Mouse (Mus musculus): ENCODE measurements around the gene Siae.
A peak's percentile ranks its signal among the peaks of the same experiment; 100 is the strongest.

The Siae gene

DNA sequence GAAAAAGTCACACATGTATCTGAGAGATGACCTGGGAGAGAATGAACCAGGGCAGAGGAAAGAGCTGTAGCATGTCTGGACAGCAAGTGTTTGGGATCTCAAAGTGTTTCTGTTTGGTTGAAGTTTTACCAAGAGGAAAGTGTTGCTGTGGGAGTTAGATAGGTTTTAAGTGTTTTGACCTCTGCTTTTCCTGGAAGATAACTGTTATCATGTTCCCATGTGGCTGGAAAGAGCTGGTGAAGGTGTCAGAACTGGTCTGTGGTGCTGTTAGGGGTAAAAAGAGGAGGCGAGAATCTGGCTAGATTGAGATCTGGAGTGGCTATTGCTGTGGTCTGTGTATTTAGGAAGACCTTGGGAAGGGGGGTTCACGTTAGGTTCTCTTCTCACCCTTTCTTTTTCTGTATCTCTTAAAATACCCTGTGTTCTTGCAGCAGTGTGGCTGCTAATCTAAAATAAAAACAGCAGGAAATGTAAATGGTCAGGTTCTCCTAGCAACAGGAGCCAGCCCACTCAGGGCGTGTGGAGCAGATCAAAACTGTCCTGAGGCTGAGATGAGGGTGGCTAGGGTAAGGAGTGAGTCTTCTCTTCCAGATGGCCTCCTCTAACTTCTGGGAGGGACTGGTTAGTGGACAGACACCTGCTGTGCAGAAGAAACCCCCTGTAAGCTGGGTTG, 16.8 kb downstream of the Siae start:
- DNase-seq (ENCODE audit: low spot score), result no peak

DNA sequence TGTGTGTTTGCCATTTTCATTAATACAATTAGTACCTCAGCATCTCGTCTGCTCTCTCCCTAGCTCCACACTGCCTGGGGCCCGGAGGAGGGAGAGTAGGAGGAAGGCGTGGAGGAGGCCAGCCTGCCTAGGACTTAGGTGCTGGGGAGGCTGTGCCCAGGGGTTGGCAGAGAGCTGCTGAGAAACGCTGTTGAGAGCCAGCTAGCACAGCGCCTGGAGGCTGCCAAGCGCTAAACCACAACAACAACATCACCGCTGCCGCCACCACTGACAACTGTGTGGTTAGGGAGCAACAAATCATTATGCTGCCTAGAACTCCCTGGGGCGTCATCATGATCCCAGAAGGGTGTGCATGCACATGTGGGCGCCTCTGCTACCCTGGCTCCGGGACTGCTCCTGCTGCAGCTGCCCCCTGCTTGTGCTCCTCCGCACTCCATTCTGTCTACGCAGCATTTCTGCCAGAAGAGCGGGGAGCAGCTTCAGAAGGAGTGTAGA, 21.0 kb downstream of the Siae start:
- DNase-seq (ENCODE audit: low spot score), result no peak

DNA sequence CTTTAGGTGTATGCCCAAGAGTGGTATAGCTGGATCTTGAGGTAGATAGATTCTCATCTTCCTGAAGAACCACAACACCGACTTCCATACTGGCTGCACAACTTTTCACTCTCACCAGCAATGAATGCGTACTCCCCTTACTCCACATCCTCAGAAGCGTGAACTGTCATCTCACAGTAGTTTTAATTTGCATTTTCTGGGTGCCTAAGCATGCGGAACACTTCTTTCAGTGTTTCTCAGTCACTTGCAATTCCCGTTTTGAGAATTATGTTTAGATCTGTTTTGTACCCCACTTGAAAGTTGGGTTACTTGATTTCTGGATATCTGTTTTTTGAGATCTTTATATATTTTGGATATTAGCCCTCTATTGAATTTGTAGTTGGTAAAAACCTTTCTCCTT, 28.1 kb downstream of the Siae start:
- DNase-seq (ENCODE audit: low spot score), result no peak

DNA sequence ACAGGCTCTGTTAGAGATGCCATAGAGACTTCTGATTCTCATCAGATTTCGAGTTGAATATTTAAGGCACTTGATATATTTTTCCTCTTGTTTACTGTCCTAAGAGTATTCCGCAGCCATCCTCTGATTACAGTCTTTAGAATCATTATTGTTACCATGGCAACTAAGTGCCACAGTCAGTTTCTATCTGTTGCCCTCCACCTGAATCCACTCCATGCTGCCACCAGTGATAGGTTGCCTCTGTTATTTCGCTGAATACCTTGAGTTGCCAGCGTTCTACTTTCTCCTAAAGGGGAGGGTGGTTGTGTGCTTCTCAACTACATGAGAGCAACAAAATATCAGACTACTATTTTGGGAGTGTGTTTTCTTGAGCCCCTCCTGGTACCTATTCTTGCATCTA, 31.2 kb downstream of the Siae start:
- DNase-seq (ENCODE audit: low spot score), result no peak

DNA sequence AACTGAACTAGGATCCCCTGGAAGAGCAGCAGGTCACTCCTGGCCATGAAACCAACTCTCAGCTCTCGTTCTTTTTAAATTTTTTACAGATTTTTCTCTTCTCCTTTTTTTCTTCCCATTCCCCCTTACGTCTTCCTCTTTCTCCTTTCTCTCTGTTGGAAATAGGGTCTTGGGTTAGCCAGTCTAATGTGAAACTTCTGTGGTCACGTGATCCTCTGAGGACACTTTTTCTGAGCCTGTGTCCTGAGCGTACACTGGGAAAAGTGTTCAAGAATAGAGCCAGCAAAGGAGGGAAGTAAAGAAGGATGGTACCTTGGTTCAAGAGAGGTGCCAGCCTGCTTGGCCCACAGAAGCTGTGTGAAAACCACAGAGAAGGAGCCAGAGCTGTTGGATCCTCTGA, 34.9 kb downstream of the Siae start:
- no peak for DNase-seq (ENCODE audit: low spot score)

DNA sequence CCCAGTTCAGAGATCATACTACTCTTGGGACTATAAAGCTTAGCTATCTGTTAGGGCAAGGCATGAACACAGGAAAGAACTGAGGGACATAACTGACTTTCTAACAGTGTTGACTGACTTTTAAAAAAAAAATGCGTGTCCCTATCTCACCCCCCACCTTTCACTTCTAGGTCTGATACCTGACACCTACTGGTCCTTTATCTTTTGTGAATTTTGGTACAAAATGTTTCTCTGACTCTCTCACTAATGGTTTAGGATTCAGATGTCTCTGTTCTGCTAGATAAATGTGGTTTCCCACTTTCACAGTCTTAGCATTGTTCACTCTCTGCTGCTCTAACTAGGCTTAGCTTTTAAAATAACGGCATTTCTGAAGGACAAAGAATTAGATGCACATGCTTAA, 36.5 kb downstream of the Siae start:
- DNase-seq (ENCODE audit: low spot score), result no peak

DNA sequence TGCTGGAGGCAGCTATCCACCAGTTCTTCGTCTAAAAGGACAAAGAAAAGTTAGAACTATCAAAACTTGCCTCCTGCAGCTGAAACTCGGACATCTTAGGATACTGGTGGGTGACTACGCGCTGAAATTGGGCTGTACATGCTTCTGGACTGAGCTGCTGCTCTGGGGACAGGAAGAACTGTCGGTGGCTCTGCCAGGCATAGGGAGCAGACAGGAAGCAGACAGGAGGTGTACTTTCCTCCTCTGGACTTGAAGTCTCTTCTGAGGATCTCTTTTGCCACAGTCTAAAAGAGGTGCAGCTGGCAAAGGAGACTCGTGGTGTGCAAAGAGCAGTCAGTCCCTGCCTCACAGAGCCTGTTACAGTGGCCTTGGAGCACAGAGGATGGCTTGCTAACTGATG, 37.1 kb downstream of the Siae start:
- no peak for DNase-seq (ENCODE audit: low spot score)

DNA sequence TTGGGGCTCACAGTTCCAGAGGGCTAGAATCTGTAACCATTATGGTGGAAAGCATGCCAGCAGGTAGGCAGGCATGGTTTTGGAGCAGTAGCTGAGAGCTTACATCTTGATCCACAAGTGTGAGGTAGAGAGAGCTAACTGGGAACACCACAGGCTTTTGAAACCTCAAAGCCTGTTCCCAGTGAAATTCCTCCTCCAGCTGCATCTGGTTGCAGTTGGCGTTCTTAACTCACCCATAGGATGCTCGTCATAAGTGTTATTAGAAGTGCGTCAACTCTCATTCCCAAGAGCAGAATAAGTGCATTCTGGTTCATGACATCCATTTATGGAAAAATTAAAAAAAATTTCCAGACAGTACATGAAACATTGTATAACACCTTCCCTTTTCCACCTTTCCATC, 38.2 kb downstream of the Siae start:
- no peak for DNase-seq (ENCODE audit: low spot score)

DNA sequence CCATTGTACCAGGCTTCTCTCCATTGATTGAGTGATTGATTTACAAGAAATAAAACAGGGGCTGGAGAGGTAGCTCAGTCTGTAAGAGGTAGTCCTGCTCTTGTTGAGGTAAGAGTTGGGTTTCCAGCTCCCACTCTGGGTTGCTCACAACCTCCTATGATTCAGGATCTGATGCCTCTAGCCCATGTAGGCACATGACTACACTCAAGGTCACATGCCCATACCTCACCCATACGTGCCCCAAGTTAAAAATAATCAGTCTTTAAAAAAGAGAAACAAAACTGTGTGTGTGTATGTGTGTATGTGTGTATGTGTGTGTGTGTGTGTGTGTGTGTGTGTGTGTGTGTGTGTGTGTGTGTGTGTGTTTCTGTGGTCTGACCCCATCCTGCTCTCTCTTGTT, 40.1 kb downstream of the Siae start:
- no peak for DNase-seq (ENCODE audit: low spot score)

DNA sequence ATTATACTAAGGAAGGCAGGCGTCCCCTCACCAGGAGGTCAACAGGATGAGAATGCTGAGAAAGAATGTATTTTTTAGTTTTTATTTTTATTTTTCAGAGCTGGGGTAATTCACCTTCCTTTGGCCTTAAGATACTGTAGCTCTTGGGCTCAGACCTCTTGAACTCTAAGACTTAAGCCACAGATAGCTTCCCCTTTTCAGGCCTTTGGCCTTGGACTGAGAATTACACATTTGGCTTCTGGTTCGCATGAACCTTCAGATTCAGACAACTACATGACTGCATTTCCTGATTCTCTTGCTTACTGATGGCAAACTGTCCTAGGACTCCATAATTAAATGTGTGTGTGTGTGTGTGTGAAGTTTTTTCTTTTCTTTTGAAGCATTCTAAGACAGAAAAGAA, 43.1 kb downstream of the Siae start:
- DNase-seq (ENCODE audit: low spot score), result no peak

DNA sequence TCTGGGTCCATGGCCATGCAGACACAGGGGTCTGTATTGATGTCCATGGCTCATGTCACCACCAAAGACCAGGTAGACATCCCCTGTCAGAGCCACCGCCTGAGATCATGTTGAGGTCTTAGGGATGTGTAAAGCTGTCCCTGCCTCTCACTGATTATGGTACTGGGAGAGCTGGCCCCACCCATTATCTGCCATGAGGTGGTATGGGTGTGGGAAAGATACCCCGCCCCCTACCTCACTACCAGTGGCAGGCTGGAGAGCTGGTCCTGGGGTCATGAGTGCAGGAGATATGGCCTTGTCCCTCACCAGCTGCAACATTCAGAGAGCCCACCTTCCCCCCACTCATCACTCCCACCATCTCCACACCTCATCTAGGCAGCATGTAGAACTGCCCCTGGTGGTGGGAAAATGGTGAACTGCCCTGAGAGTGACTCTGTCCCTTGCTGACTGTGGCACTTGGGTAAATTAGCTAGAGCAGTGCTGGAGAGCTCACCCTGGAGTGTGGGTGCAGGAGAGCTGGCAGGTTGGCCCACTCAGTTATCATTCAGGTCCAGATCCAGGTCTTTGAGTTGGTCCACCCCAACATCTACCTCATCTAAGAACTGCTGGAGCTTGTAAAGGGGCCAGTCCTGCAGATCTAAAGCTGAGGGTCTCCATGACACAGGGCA, 45.2 kb downstream of the Siae start:
- no peak for DNase-seq (ENCODE audit: low spot score)

DNA sequence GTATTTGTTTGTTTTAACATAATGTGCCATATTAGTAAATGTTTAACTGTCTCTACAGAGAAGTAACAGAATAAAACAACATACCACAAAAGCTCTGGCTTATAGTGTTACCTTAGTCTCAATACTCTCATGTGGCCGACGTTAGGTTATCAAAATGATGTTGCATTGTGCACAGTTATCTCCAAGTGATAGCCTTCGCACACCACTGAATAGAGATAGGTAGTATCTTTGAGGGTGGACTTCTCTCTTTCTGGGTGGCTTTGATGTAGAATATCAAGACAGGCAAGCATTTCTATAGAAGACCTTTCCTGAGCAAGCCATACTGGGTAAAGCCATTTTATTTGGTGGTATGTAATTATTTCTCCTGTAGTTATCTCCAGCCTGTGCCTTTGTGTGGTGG, 49.6 kb downstream of the Siae start:
- no peak for DNase-seq (ENCODE audit: low spot score)

DNA sequence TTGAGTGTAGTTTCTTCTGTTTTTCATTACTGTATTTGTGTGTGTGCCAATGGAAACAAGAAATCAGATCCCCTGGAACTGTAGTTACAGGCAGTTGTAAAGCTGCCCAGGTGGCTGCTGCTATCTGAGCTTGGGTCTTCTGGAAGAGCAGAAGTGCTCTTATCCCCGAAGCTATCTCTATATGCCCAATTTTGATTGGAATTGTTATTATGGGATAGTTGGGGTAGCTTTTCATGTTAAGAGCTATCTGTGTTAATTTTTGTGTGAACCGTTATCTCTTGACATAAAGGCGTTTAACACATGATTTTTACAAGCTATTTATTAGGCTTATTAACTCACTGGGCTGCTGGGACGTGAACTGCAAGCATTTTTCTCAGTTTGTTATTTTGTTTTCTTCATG, 54.1 kb downstream of the Siae start:
- no peak for DNase-seq (ENCODE audit: low spot score)

DNA sequence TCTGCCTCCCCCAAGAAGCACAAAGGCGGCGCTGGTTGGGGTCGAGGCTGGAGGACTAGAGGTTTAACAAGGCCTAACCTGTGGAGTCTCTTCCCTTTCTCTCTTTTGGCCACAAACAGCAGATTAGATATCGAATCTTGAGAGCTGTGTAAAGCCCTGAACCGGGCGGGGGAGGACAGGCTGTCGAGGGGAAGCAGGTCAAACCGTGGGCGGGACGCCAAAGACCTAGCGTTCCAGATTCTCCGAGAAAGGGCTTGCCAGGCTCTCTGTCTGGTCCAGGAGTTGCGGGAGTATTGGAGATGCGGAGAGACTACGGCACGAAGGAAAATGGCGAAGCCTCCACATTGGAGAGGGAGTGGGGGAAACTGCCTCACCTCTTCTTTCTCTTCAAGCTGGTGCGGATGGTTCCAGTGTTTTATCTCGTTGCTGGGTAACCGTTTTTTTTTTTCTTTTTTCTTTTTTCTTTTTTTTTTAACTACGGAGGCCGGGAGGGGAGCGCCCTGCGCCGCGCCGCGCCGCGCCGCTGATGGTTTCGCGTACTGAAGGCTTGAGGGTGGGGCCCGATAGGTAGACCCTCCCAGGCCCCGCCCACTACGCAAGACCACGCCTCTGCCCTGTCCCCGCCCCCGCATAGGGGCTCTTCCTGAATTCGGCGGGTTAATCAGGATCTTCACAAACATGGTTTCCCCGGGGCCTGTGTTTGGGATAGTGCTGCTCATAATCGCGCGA, 57.8 kb downstream of the Siae start, which contains the start of gene Spa17:
TSS of gene Spa17 (minus strand) at position 541 of the 729 bp plus-strand sequence.
- DNase-seq (ENCODE audit: low spot score), result peak; percentile 96

DNA sequence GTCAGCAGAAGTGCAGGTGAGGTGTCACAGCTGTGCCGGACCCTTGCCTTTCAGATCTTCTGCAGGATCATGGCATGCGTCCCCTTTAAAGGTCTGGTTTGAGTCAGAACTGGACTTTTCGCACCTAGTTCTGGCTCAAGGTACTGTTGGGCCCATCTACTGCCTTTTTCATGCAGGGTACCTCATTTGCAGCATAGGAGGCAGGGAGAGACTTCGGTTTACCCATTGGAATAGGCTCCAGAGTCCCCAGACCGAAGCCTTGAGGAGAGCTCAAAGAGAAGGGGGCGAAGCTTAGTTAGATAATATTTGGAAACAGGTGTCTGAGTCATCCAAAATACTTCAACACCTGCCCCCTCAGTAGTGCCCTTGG, 58.4 kb downstream of the Siae start:
- DNase-seq (ENCODE audit: low spot score), result no peak

DNA sequence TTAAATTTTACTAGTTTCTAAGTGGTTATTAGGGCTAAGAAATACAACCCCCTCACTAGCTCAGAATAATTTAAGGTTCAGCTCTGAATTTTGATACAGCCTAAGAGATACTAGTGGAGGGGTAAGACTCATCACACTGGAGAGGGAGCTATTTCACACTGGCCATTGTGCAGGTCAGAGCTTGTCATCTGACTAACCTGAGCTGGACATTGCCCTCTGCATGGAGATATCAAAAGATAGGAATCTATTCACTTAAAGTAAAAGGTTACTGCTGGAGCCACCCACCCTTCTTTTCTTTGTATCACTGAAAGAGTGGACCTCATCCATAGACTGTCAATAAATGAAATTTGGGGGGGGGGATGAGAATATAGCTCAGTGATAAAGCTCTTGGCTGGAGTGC, 58.8 kb downstream of the Siae start:
- DNase-seq (ENCODE audit: low spot score), result no peak

DNA sequence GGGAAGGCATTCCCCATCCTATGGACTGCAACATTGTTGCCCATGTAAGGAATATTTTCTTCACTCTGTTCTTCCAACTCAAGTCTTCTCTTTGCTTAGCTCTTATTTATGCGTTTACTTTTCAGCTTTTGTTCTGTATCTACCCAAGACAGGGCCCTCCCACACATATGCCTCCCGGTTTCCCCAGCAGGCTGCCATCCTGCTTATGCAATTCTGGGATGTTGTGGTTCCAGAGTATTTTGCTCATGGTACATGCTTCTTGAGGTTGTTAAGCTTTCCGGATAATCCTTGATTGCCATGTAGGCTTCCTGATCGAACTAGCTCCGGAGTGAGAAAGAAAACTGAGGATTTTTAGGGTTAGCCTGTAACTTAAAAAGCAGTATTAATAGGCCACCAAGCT, 59.7 kb downstream of the Siae start:
- no peak for DNase-seq (ENCODE audit: low spot score)

DNA sequence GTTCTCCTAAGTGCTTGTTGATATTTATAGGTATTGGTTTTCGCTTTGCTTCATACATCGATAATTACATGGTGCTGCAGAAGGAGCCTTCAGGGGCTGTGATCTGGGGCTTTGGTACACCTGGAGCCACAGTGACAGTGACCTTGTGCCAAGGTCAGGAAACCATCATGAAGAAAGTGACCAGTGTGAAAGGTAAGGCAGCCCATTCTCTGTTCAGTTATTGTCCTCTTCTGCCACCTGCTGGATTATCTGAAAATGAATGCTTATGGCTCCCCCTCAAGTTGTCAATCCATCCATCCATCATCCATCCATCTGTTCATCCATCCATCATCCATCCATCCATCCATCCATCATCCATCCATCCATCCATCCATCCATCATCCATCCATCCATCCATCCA, 61.3 kb downstream of the Siae start:
- no peak for DNase-seq (ENCODE audit: low spot score)

DNA sequence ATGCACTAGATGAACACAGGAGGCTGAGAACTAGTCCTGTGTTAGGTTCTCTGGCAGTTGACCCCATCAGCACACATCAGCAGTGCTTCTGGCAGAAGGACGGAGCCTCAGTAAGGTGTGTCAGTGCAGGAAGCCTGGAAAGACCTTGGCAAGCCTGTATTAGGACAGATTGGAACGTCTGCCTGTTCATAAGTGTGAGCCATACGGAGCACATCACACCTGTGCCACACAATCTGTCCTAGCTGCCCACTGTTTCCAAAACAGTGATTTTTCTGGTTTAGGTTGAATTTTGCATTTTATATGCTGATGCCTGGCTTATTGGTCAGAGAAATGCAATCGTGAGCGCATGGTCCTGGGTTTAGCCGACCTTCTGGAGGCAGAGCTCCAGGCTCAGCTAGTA, 65.8 kb downstream of the Siae start:
- DNase-seq (ENCODE audit: low spot score), result no peak

DNA sequence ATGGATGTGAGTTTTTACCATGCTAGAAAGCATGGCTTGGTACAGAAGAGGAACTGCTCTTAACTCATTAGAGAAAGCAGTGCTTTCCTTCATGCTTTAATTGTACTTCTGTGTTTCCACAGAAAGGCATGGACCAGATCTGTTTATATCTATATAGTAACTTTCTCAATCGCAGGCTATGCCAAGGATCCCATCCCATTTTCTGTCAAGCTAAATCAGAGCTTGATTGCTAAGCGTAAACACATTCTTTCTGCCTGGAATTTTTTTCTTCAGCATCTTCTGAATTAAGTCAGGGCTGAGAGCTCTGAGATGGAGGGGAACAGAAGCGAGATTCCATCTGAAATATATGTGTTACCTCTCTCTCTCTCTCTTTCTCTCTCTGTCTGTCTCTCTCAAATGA, 68.5 kb downstream of the Siae start:
- DNase-seq (ENCODE audit: low spot score), result no peak

DNA sequence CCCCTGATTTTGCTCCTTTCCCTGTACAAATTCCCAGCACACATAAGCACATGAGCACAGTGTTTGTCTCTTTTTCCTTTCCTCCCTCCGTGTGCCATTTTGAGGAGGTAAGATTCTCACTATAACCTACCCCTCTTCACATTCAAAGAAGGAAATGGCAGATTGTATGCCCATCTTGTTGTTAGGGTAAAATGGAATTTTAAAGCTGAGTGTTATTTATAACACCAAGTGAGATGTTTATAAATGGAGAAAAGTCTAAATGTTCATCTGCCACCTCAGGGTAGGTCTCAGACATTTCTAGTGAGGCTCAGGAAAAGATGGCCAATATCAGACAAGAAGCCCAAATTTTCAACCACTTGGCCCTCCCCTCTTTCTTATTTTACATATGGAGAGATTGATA, 69.0 kb downstream of the Siae start:
- no peak for DNase-seq (ENCODE audit: low spot score)

DNA sequence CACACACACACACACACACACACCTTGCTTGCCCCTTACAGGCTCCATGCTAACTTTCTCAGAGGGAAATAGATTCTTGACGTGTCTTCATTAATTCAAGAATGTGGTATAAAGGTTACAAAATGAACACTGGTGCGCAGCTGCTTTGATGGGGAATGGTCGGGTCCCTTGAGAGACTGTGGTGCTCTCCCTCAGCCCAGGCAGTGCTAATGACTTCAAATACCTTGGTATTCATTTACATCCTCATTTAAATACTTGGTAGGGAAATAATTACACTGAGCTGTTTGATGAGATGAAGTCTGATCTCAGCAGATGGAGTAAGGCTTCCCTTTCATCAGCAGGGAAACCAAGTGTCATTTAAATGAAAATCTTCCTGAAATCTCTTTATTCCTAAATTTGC, 69.6 kb downstream of the Siae start:
- no peak for DNase-seq (ENCODE audit: low spot score)

DNA sequence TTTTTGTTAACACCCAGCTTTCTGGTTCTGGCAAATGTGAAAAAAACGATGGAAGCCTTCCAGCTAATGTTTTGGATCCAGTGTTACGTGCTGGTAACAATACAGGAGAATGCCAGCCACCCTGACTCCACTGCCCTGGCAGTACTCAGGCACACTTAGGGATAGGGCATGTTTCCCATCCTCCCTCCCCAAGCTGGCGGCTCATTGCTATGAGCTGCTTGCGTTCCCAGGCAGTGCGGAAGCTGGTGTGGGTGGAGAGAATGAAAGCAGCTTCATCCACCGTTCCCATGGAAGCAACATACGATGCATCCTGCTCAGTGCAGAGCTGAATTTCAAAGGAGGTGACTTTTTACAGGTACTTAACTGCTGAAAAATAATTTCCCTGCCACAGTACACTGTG, 70.1 kb downstream of the Siae start:
- DNase-seq (ENCODE audit: low spot score), result no peak
